Mouse (Mus musculus) liver, embryonic 12.5 days (tissue): ENCODE results near the gene Spdya. TPM values are rescaled to one million over a fixed set of nuclear protein-coding genes. Genes with fewer than 3 reads are reported as not detected.
"Not testable (repeated sequence)": the region's sequence is repeated elsewhere in the genome, so short reads cannot be mapped to it uniquely, and the experiment has no call there.

Experiments
- ATAC-seq: fragments of 200-750 bp; cut with Nextera tagmentation; 2 replicates; pipeline ENCODE4 v1.8.0; 2017; ENCODE audit warnings: moderate number of reproducible peaks, mild to moderate bottlenecking, moderate library complexity
- H3K27ac ChIP-seq: fragments of 300-500 bp; sonication (generic); 2 replicates; pipeline ENCODE4 v1.5.1; 2016; ENCODE audit warnings: mild to moderate bottlenecking
- H3K27me3 ChIP-seq: fragments of 300-500 bp; sonication (generic); replicated peaks from 2 replicates; pipeline ENCODE4 v1.6.1; 2016; ENCODE audit warnings: mild to moderate bottlenecking, moderate library complexity
- H3K36me3 ChIP-seq: fragments of 300-500 bp; sonication (generic); 2 replicates; pipeline ENCODE4 v1.6.1; 2016; ENCODE audit warnings: mild to moderate bottlenecking, moderate library complexity
- H3K4me1 ChIP-seq: fragments of 300-500 bp; sonication (generic); 2 replicates; pipeline ENCODE4 v1.6.1; 2016
- H3K4me2 ChIP-seq: fragments of 300-500 bp; sonication (generic); 2 replicates; pipeline ENCODE4 v1.6.1; 2016; ENCODE audit warnings: mild to moderate bottlenecking, moderate library complexity
- H3K4me3 ChIP-seq: fragments of 300-500 bp; sonication (generic); 2 replicates; pipeline ENCODE4 v1.5.1; 2016; ENCODE audit warnings: mild to moderate bottlenecking, moderate library complexity
- H3K9ac ChIP-seq: fragments of 300-500 bp; sonication (generic); 2 replicates; pipeline ENCODE4 v1.6.1; 2016; ENCODE audit warnings: mild to moderate bottlenecking, moderate library complexity
- H3K9me3 ChIP-seq: fragments of 300-500 bp; sonication (generic); replicated peaks from 2 replicates; pipeline ENCODE4 v1.6.1; 2016; ENCODE audit warnings: mild to moderate bottlenecking, moderate library complexity
- WGBS: fragments of 180-500 bp; shearing (Covaris S2); methylation state at CpG from one replicate; pipeline ENCODE4 v1.1.7; 2016; ENCODE audit not compliant: insufficient replicate concordance; 5-methylcytosine and 5-hydroxymethylcytosine counted together
- polyA plus RNA-seq: library from polyadenylated mRNA; unstranded; fragments of >200 nt; fragmentation: Nextera tagmentation; extraction: Ambion mirVana; gene quantifications from 2 replicates; pipeline ENCODE4 v1.2.1, GENCODE M21; 2016

Gene Spdya
- polyA plus RNA-seq, 1 experiment from 2014 or later: 0.21 TPM

DNA sequence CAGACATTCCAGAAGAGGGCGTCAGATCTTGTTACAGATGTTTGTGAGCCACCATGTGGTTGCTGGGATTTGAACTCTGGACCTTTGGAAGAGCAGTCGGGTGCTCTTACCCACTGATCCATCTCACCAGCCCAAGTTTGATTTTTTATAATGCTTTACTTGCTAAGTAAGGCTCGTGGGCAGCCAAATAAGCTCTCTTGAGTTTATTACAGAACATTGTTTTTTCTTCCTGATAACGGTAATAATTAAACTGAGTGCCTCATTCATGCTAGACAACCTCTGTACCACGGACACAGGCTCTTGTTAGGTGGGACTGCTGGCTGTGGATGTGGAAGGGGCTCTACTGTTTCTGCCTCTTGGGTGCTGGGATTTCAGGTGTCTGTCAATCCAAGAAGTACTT lies 87.2 kb downstream of the Spdya start:
- not testable (repeated sequence) for H3K4me1 ChIP-seq, H3K27ac ChIP-seq, H3K9me3 ChIP-seq, H3K4me3 ChIP-seq, ATAC-seq, H3K4me2 ChIP-seq, H3K27me3 ChIP-seq, H3K9ac ChIP-seq
- WGBS: 68% methylated on average over 5 of the region's 5 CpGs
- H3K36me3 ChIP-seq: peaks cover 95% of the 10 kb centered on the region

Other genes starting within 250 kb of the Spdya start
- gene Emilin2, start 240.1 kb upstream of the Spdya start, polyA plus RNA-seq: 28.9 and 31.1 TPM in 2 replicates
- gene Gm4707, start 92.1 kb upstream of the Spdya start, polyA plus RNA-seq: 1.7 and 2.8 TPM in 2 replicates
- gene Smchd1, start 76.7 kb upstream of the Spdya start, polyA plus RNA-seq: 49.4 and 50.1 TPM in 2 replicates
- gene Ndc80, start 25.2 kb upstream of the Spdya start, polyA plus RNA-seq: 37.7 and 39.0 TPM in 2 replicates
- 86.3 and 88.7 TPM in 2 replicates for gene Wdr43, start 63.8 kb downstream of the Spdya start, polyA plus RNA-seq
- 0.07 TPM in 1 of 2 replicates, not detected in the other for gene Togaram2, start 121.2 kb downstream of the Spdya start, polyA plus RNA-seq
- gene Pcare, start 200.8 kb downstream of the Spdya start, polyA plus RNA-seq: 0.02 TPM in 1 of 2 replicates, not detected in the other
- gene Clip4, start 216.4 kb downstream of the Spdya start, polyA plus RNA-seq: 0.35 and 0.87 TPM in 2 replicates